Mouse (Mus musculus): ENCODE data around the gene Lypd4. TPM values are rescaled to one million over a fixed set of nuclear protein-coding genes. Genes with fewer than 3 reads are reported as not detected.
A peak's percentile ranks its signal among the peaks of the same experiment; 100 is the strongest.
"Not testable (repeated sequence)": the region's sequence is repeated elsewhere in the genome, so short reads cannot be mapped to it uniquely, and the experiment has no call there.

Gene Lypd4
- polyA plus RNA-seq, 1 experiment from 2014 or later = not detected

GRCm38 (mm10) chr7:24853233-24853563, 16.5 kb downstream of the Lypd4 start:
- H3K36me3 ChIP-seq (replicated peaks) = no peaks in the 10 kb centered on the region
- H3K4me2 ChIP-seq = no peak overlapping the region
- ATAC-seq (replicated peaks) = no peak
- no peaks in the 10 kb centered on the region for H3K9me3 ChIP-seq
- no peak overlapping the region for H3K27ac ChIP-seq
- no peak overlapping the region for H3K4me3 ChIP-seq
- no peak overlapping the region for H3K9ac ChIP-seq
- H3K4me1 ChIP-seq = no peaks in the 10 kb centered on the region; the same call in 1 of the 2 replicates
- H3K27me3 ChIP-seq (replicated peaks) = no peaks in the 10 kb centered on the region

- H3K27me3 ChIP-seq (replicated peaks) = no peaks in the 10 kb centered on the region
- no peak overlapping the region for H3K4me3 ChIP-seq
- no peak overlapping the region for H3K4me2 ChIP-seq
- ATAC-seq (replicated peaks) = no peak
- no peak overlapping the region for H3K27ac ChIP-seq
- no peak overlapping the region for H3K9ac ChIP-seq
- no peaks in the 10 kb centered on the region; the same call in 1 of the 2 replicates for H3K4me1 ChIP-seq
- WGBS = 78% methylated on average over 6 of the region's 8 CpGs
- H3K9me3 ChIP-seq = no peaks in the 10 kb centered on the region
- H3K36me3 ChIP-seq (replicated peaks) = no peaks in the 10 kb centered on the region
These were observed 17.0 kb downstream of the Lypd4 start for GRCm38 (mm10) chr7:24852557-24853232.

- 86% methylated on average over 5 of the region's 5 CpGs for WGBS
- Histone ChIP-seq H3K4me1 (no peaks in the 10 kb centered on the region; the same call in 1 of the 2 replicates), H3K9me3 (no peaks in the 10 kb centered on the region), H3K36me3 (replicated peaks) (no peaks in the 10 kb centered on the region), H3K27ac (no peak overlapping the region), H3K27me3 (replicated peaks) (no peaks in the 10 kb centered on the region), H3K9ac (no peak overlapping the region), H3K4me2 (no peak overlapping the region), H3K4me3 (no peak overlapping the region)
- no peak for ATAC-seq (replicated peaks)
These were observed 18.0 kb downstream of the Lypd4 start for GRCm38 (mm10) chr7:24851596-24852325.

GRCm38 (mm10) chr7:24850899-24851303, 18.8 kb downstream of the Lypd4 start:
- Histone ChIP-seq H3K9ac (no peak overlapping the region), H3K4me2 (no peak overlapping the region), H3K27ac (no peak overlapping the region), H3K36me3 (replicated peaks) (no peaks in the 10 kb centered on the region), H3K27me3 (replicated peaks) (no peaks in the 10 kb centered on the region), H3K4me3 (no peak overlapping the region), H3K4me1 (no peaks in the 10 kb centered on the region; the same call in 1 of the 2 replicates), H3K9me3 (no peaks in the 10 kb centered on the region)
- 39% methylated on average over 6 of the region's 6 CpGs for WGBS
- ATAC-seq (replicated peaks) = no peak

DNA sequence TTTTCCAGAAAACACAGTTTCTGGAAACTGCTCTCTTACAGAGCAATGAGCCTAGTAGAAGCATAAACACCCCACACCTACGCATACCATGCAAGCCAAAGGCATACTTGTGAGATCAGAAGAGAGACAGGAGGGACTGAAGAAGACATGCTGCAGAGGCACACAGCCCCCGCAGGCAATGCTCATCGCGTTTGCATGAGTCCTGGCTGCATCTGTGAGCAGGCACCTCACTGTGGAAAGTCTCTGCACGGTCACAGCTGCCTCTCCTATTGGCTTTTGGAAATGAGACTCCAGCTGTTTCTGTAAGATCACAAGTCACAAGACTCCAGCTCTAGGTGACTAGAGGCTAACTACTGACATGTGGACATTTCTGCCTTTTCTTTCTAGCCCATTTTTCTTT, 19.6 kb downstream of the Lypd4 start:
- Histone ChIP-seq H3K27me3 (replicated peaks) (no peaks in the 10 kb centered on the region), H3K9ac (no peak overlapping the region), H3K4me2 (no peak overlapping the region), H3K27ac (no peak overlapping the region), H3K4me3 (no peak overlapping the region), H3K36me3 (replicated peaks) (no peaks in the 10 kb centered on the region), H3K4me1 (no peaks in the 10 kb centered on the region; the same call in 1 of the 2 replicates), H3K9me3 (no peaks in the 10 kb centered on the region)
- WGBS = 30% methylated on average over 5 of the region's 5 CpGs
- no peak for ATAC-seq (replicated peaks)

GRCm38 (mm10) chr7:24846576-24846975, 23.2 kb downstream of the Lypd4 start:
- not testable (repeated sequence) for H3K4me1 ChIP-seq; H3K9ac ChIP-seq; ATAC-seq (replicated peaks); H3K4me2 ChIP-seq; H3K9me3 ChIP-seq; H3K27ac ChIP-seq; H3K4me3 ChIP-seq; H3K27me3 ChIP-seq (replicated peaks); H3K36me3 ChIP-seq (replicated peaks)
- 45% methylated on average over 2 of the region's 2 CpGs for WGBS

DNA sequence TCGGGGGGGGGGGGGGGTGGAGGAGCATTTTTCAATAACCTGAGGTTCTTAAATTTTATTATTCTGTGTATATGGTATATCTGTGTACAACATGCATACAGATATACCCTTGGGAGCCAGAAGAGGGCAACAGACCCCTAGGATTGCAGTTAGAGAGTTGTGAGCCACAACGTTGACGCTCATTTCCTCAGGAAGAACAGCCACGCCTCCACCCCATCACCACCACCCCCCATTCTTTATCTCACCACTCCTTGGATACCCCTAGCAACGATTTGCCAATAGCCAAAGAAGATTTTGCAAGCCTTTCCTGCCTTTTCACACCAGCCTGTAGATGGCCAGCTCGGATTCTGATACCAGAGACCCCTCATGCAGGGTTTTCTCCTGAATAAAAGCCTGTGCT, 24.0 kb downstream of the Lypd4 start:
- H3K9me3 ChIP-seq = no peaks in the 10 kb centered on the region
- H3K27ac ChIP-seq = 0 out of 2 replicates have a peak overlapping the region, but pooled peaks have one; percentile 6
- H3K9ac ChIP-seq = no peak overlapping the region
- 1% methylated on average over 6 of the region's 6 CpGs for WGBS
- ATAC-seq (replicated peaks) = no peak; the same call in 1 of the 2 replicates
- no peaks in the 10 kb centered on the region; the same call in 1 of the 2 replicates for H3K4me1 ChIP-seq
- H3K36me3 ChIP-seq (replicated peaks) = no peaks in the 10 kb centered on the region
- no peak overlapping the region for H3K4me3 ChIP-seq
- H3K4me2 ChIP-seq = no peak overlapping the region
- H3K27me3 ChIP-seq (replicated peaks) = no peaks in the 10 kb centered on the region

- 85% methylated on average over 9 of the region's 9 CpGs for WGBS
- H3K27me3 ChIP-seq (replicated peaks) = no peaks in the 10 kb centered on the region
- H3K27ac ChIP-seq = no peak overlapping the region
- no peak overlapping the region for H3K4me3 ChIP-seq
- ATAC-seq (replicated peaks) = no peak
- H3K9ac ChIP-seq = no peak overlapping the region
- no peaks in the 10 kb centered on the region for H3K36me3 ChIP-seq (replicated peaks)
- no peaks in the 10 kb centered on the region; the same call in 1 of the 2 replicates for H3K4me1 ChIP-seq
- no peak overlapping the region for H3K4me2 ChIP-seq
- no peaks in the 10 kb centered on the region for H3K9me3 ChIP-seq
These were observed 24.6 kb downstream of the Lypd4 start for GRCm38 (mm10) chr7:24845181-24845580.

- Histone ChIP-seq H3K27ac (no peak overlapping the region), H3K36me3 (replicated peaks) (no peaks in the 10 kb centered on the region), H3K9me3 (no peaks in the 10 kb centered on the region), H3K9ac (no peak overlapping the region), H3K4me2 (no peak overlapping the region), H3K4me3 (no peak overlapping the region), H3K4me1 (no peaks in the 10 kb centered on the region), H3K27me3 (replicated peaks) (no peaks in the 10 kb centered on the region)
- ATAC-seq (replicated peaks) = no peak
- WGBS = 39% methylated on average over 5 of the region's 5 CpGs
These were observed 25.6 kb downstream of the Lypd4 start for GRCm38 (mm10) chr7:24844144-24844543.

DNA sequence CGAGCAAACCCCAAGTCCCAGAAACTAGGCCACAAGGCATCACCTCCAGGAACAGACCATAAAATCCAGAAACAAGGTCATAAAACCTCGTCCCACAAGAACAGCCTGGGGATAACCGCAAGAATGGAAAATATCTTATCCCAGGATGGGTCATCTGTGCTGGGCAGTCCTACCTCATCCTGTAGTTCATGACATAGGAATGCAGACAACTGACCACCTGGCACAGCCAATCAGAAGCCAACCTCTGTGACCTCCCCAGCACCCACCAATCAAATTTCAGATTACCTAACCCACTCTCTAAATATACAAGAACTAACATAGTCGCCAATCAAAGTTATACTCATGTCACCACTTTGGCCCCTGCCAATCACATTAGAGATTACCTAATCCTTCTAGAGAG, 28.7 kb downstream of the Lypd4 start:
- Histone ChIP-seq H3K4me1 (no peaks in the 10 kb centered on the region), H3K9me3 (no peaks in the 10 kb centered on the region), H3K27ac (no peak overlapping the region), H3K27me3 (replicated peaks) (no peaks in the 10 kb centered on the region), H3K4me3 (no peak overlapping the region), H3K36me3 (replicated peaks) (no peaks in the 10 kb centered on the region), H3K4me2 (no peak overlapping the region), H3K9ac (no peak overlapping the region)
- ATAC-seq (replicated peaks) = no peak
- whole genome bisulfite sequencing = 76% methylated on average over 4 of the region's 4 CpGs

DNA sequence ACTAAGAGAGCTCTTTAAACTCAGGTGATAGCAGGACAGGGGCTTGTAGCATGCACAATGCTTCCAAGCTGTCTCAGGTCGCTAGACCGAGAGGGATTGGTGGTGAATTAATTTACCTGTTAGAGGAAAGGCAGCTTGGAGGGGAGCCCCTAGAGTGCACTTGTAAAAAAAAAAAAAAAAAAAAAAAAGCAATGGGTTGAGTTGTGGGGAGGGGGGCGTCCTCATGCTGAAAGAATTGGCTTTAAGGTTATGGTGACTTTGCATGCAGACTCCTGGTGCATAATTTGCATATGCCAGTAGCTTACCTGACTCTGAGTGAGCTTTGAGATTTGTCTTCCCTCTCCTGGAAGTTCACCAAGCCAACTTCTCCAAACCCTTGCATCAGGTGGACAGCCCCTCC, 29.4 kb downstream of the Lypd4 start:
- Histone ChIP-seq H3K27me3 (replicated peaks) (no peaks in the 10 kb centered on the region), H3K9ac (no peak overlapping the region), H3K27ac (no peak overlapping the region), H3K4me2 (no peak overlapping the region), H3K36me3 (replicated peaks) (no peaks in the 10 kb centered on the region), H3K9me3 (no peaks in the 10 kb centered on the region), H3K4me1 (no peaks in the 10 kb centered on the region), H3K4me3 (no peak overlapping the region)
- 57% methylated on average over 3 of the region's 3 CpGs for WGBS
- ATAC-seq (replicated peaks) = no peak

DNA sequence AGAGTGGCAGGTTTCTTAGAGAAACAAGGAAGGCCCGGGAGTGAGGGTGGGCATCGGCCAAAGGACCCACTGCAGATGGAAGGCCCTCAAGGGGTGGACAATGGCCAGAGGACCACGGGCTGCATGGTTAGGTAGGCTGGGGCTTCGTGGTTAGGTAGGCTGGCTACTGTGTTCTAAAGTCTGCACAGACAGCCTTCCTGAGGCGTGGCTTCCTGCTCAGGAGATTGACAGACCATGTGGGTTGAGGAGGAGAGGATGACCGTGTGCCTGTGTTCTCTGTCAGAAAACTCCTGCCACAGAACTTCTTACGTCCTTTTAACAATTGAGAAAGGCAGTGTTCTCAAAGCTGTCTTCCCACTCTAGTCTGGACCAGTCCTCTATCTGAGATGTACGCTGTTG, 30.3 kb downstream of the Lypd4 start:
- Histone ChIP-seq H3K9me3 (no peaks in the 10 kb centered on the region), H3K27me3 (replicated peaks) (no peaks in the 10 kb centered on the region), H3K27ac (no peak overlapping the region), H3K4me3 (no peak overlapping the region), H3K36me3 (replicated peaks) (no peaks in the 10 kb centered on the region), H3K9ac (no peak overlapping the region), H3K4me1 (no peaks in the 10 kb centered on the region), H3K4me2 (no peak overlapping the region)
- WGBS = 79% methylated on average over 8 of the region's 8 CpGs
- no peak for ATAC-seq (replicated peaks)

All from midbrain, embryonic 15.5 days (tissue).